Mouse (Mus musculus): ENCODE results near the gene Pfkm. TPM values are rescaled to one million over a fixed set of nuclear protein-coding genes. Genes with fewer than 3 reads are reported as not detected.
A peak's percentile ranks its signal among the peaks of the same experiment; 100 is the strongest.

Gene Pfkm
- polyA plus RNA-seq, 1 experiment from 2014 or later, result 36.3 TPM

DNA sequence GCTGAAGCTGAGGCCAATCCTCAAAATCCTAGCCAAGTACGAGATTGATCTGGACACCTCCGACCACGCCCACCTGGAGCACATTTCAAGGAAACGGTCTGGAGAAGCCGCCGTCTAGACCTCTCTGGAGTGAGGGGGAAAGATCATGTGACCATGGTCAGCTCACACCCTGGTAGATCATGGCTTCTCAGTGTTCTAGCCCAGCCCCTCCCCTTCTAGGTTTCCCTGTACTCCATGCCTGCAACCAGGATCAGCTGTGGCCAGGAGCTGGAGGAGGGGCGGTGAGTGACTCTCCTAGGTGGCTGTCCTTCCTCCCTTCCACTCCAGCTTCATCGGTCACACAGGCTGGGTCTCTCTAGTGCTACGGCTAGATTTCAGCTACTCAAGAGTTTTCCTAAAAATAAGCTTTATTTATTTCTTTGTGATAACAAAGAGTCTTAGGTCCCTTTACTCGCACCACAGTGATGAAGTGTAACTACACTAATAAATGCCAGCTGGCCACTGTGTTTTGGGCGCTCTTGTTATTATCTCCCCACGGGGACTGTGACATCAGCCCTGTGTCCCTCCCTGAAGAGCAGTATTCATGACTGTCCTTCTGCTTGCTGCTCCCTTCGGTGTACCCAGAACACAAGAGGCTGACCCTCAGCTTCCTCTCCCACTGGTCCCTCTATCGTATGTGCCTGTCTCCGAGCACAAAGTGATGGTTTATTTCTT is 39.7 kb downstream of the Pfkm start:
- no peak for DNase-seq (ENCODE audit: low spot score)
- Histone ChIP-seq H3K36me3 (peaks cover 98% of the 10 kb centered on the region), H3K4me1 (no peaks in the 10 kb centered on the region), H3K27ac (replicated peaks) (no peak overlapping the region), H3K27me3 (ENCODE audit: low read depth, poor library complexity, severe bottlenecking) (no peaks in the 10 kb centered on the region), H3K9me3 (replicated peaks) (no peaks in the 10 kb centered on the region), H3K4me3 (no peak overlapping the region)
- WGBS, result 91% methylated on average over 15 of the region's 15 CpGs

DNA sequence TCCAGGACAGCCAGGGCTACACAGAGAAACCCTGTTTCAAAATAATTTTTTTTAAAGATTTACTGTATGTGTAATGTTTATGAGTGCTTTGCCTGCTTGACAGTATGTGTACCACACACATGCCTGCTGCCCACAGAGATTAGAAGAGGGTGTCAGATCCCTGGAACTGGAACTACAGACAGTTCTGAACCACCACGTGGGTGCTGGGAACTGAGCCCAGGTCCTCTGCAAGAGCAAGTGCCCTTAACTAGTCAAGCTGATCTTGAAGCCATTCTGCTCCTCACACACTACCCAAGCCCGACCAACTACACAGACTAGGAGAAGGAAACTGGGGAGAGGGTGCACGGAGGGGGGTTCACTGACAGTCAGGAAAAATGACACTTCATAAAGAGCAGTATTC is 41.1 kb downstream of the Pfkm start:
- Histone ChIP-seq H3K27me3 (ENCODE audit: low read depth, poor library complexity, severe bottlenecking) (no peaks in the 10 kb centered on the region), H3K27ac (replicated peaks) (no peak overlapping the region), H3K9me3 (replicated peaks) (no peaks in the 10 kb centered on the region), H3K36me3 (peaks cover 96% of the 10 kb centered on the region), H3K4me1 (no peaks in the 10 kb centered on the region), H3K4me3 (no peak overlapping the region)
- no peak for DNase-seq (ENCODE audit: low spot score)
- 95% methylated on average over 3 of the region's 3 CpGs for whole genome bisulfite sequencing

DNA sequence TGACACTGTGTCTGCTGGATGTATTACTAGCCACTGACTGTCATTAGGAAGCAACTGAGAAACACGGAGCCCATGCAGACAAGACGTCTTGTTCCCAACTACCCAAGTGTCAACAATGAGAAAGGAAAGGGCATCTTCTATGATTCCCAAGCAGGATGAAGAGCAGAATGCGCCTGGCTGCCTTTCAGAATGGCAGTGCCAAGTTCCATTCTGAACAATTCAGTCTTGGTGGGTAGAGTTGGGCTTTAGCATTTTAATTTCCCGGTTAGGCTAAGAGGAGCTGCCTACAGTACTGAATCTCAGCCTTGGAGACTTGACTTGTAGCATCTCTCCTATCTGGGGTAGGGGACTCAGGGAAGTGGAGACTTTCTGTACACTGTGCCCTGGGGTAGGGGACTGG is 41.6 kb downstream of the Pfkm start:
- 89% methylated on average over 4 of the region's 4 CpGs for WGBS
- Histone ChIP-seq H3K27me3 (ENCODE audit: low read depth, poor library complexity, severe bottlenecking) (no peaks in the 10 kb centered on the region), H3K27ac (replicated peaks) (no peak overlapping the region), H3K4me3 (no peak overlapping the region), H3K36me3 (peaks cover 97% of the 10 kb centered on the region), H3K4me1 (no peaks in the 10 kb centered on the region), H3K9me3 (replicated peaks) (no peaks in the 10 kb centered on the region)
- DNase-seq (ENCODE audit: low spot score), result no peak

DNA sequence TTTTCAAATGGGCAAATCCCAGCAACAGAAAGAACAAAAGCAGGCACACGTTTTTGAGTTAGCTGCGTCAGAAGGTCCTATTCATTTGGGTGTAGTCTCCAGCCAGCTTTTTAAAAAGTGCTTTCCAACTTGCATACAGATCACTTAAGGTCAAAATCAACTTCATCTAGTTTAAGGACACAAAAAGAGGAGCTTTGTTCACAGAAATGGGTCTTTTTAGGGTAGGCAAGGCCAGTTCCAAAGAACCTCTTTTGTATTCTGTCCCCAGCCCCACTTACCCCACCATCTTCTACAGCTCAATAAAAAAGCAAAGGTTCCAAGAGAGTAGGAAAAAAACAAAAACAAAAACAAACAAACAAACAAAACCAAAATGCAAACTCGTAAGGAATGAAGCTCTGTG is 42.3 kb downstream of the Pfkm start:
- Histone ChIP-seq H3K9me3 (replicated peaks) (no peaks in the 10 kb centered on the region), H3K4me3 (no peak overlapping the region), H3K4me1 (no peaks in the 10 kb centered on the region), H3K27ac (replicated peaks) (no peak overlapping the region), H3K36me3 (peaks cover 97% of the 10 kb centered on the region), H3K27me3 (ENCODE audit: low read depth, poor library complexity, severe bottlenecking) (no peaks in the 10 kb centered on the region)
- DNase-seq (ENCODE audit: low spot score), result no peak
- 92% methylated on average over 3 of the region's 3 CpGs for WGBS

DNA sequence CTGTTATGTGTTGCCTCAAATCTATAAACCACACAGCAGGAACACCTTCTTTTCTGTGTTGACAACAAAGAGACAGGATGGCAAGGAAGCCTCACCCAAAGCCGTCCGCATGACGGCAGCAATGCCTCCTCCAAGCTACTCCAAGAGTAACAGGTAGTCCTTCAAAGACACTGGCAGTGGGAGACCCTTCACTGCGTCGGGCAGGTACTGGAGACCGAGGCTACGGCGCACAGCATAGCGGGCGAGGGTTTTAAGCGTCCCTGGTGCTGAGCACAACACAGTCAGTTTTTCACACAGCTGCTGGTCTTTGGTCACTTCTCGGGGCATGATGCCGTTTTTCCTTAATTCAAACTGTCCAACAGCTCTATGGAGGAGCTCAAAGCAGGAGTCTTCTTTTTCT is 43.3 kb downstream of the Pfkm start:
- Histone ChIP-seq H3K27me3 (ENCODE audit: low read depth, poor library complexity, severe bottlenecking) (no peaks in the 10 kb centered on the region), H3K4me1 (no peaks in the 10 kb centered on the region), H3K4me3 (no peak overlapping the region), H3K36me3 (peaks cover 97% of the 10 kb centered on the region), H3K9me3 (replicated peaks) (no peaks in the 10 kb centered on the region), H3K27ac (replicated peaks) (no peak overlapping the region)
- 93% methylated on average over 13 of the region's 13 CpGs for WGBS
- DNase-seq (ENCODE audit: low spot score), result no peak

DNA sequence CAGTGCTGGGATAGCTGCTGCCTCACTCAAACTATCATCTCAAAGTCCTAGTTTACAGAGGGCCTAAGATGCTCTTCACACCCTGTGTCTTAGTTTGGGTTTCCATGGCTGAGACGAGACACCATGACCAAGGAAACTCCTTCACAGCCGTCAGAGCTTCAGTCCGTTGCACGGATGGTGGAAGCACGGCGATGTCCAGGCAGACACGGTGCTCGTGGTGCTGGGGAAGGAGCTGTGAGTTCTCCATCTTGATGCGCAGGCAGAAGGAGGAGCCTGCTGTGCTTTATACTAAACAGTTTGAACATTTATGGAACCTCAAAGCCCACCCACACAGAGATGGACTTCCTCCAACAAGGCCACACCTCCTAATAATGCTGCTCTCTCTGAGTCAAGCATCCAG is 44.5 kb downstream of the Pfkm start:
- DNase-seq (ENCODE audit: low spot score), result no peak
- no peaks in the 10 kb centered on the region for H3K4me1 ChIP-seq
- H3K27ac ChIP-seq (replicated peaks), result no peak overlapping the region
- WGBS, result 97% methylated on average over 9 of the region's 9 CpGs
- H3K27me3 ChIP-seq (ENCODE audit: low read depth, poor library complexity, severe bottlenecking), result no peaks in the 10 kb centered on the region
- H3K9me3 ChIP-seq (replicated peaks), result no peaks in the 10 kb centered on the region
- no peak overlapping the region for H3K4me3 ChIP-seq
- peaks cover 95% of the 10 kb centered on the region for H3K36me3 ChIP-seq

DNA sequence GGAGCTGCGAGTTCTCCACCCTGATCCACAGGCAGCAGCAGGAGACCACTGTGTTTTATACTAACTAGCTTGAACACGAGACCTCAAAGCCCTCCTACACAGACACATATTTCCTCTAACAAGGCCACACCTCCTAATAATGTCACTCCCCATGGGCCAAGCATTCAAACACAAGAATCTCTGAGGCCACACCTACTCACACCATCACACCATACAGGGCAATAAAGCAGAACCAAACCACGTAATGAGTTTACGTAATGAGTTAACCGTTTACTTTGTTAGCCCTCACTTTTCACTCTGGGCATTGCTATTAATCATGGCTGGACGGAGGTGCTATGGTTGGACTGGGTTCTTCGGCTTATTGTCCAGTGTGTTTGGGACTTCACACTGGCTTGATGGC is 47.4 kb downstream of the Pfkm start:
- no peaks in the 10 kb centered on the region for H3K27me3 ChIP-seq (ENCODE audit: low read depth, poor library complexity, severe bottlenecking)
- no peak overlapping the region for H3K4me3 ChIP-seq
- peaks cover 74% of the 10 kb centered on the region for H3K36me3 ChIP-seq
- WGBS, result 90% methylated on average over 7 of the region's 7 CpGs
- H3K4me1 ChIP-seq, result peaks cover 6% of the 10 kb centered on the region
- no peaks in the 10 kb centered on the region for H3K9me3 ChIP-seq (replicated peaks)
- H3K27ac ChIP-seq (replicated peaks), result no peak overlapping the region
- DNase-seq (ENCODE audit: low spot score), result no peak

DNA sequence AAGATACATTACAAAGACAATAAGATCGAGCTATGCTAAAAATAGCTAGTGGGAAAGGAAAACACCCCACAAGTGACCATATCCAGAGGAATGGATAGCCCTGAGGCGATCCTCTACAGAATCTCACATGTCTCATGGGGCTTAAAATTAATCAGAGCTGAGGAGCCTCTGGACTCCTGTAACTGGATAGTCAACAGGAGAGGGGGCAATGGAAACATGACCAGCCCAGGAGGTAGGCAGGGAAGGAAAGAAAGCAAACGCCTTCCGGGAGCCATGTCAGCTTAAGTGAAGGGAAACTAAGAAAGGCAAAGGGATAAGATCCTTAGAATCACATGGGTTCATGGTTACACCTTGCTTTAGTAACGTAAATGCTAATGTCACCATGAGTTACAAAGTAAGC is 48.4 kb downstream of the Pfkm start:
- Histone ChIP-seq H3K27me3 (ENCODE audit: low read depth, poor library complexity, severe bottlenecking) (no peaks in the 10 kb centered on the region), H3K27ac (replicated peaks) (no peak overlapping the region), H3K4me1 (peaks cover 11% of the 10 kb centered on the region), H3K4me3 (no peak overlapping the region), H3K36me3 (peaks cover 63% of the 10 kb centered on the region), H3K9me3 (replicated peaks) (no peaks in the 10 kb centered on the region)
- 93% methylated on average over 5 of the region's 5 CpGs for WGBS
- no peak for DNase-seq (ENCODE audit: low spot score)

DNA sequence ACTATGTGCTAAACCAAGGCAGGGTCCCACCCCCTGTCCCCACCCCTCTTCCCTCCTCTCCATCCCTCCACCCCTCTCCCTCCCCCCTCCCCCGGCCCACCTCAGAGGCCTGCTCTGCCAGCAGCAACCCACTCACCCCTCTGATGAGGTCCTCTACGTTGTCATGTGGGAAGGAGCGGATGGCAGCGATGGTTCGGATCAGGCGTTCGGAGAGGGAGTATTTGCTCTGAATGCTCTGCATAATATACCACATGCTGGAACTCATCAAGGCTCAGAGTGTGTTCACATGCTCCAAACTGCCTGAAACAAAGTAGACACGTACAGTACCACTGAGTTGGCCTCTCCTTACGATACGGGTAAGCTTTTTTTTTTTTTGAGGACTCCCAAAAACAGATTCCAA is 50.1 kb downstream of the Pfkm start:
- WGBS, result 86% methylated on average over 10 of the region's 10 CpGs
- peaks cover 47% of the 10 kb centered on the region for H3K36me3 ChIP-seq
- DNase-seq (ENCODE audit: low spot score), result no peak

DNA sequence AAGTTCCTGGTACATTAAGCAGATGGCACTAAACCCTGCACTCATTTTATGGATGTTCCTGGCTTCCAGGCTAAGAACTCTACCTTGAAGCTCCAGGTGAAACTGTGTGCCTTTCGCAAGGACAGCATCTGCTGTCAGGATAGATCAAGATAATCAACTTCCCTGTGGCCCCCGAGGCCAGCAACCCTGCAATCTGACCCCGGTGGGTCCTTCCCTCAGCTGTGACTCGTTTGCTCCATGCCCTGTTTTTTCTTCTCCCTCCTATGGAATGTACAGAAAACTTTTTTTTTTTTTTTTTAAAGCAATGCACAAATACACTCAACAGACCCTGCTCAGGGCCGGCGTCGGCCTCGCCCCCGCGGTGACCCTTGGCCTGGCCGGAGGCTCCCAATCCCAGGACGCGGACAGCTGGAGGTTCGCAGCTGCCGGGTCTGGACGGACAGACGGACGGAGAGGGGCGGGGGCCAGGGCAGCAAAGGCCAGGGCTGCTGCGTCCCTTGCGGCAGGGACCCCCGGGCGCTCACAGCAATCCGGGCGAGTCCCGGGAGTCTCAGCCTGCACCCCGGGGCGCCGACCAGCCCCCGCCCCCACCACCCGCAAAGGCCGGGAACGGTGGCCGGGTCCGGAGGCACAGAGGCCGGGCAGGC is 52.6 kb downstream of the Pfkm start:
- Histone ChIP-seq H3K27ac (replicated peaks) (peak overlapping the region; percentile 94), H3K36me3 (peaks cover 25% of the 10 kb centered on the region), H3K9me3 (replicated peaks) (no peaks in the 10 kb centered on the region), H3K4me1 (peaks cover 16% of the 10 kb centered on the region), H3K4me3 (peak overlapping the region; percentile 98), H3K27me3 (ENCODE audit: low read depth, poor library complexity, severe bottlenecking) (no peaks in the 10 kb centered on the region)
- DNase-seq (ENCODE audit: low spot score), result peak; percentile 56
- WGBS, result under 1% methylated on average over 36 of the region's 36 CpGs

More for the DNA sequence above, 50.1 kb downstream of the Pfkm start:
- Histone ChIP-seq H3K4me1 (peaks cover 16% of the 10 kb centered on the region), H3K9me3 (replicated peaks) (no peaks in the 10 kb centered on the region), H3K27ac (replicated peaks) (no peak overlapping the region), H3K4me3 (no peak overlapping the region), H3K27me3 (ENCODE audit: low read depth, poor library complexity, severe bottlenecking) (no peaks in the 10 kb centered on the region)

DNA sequence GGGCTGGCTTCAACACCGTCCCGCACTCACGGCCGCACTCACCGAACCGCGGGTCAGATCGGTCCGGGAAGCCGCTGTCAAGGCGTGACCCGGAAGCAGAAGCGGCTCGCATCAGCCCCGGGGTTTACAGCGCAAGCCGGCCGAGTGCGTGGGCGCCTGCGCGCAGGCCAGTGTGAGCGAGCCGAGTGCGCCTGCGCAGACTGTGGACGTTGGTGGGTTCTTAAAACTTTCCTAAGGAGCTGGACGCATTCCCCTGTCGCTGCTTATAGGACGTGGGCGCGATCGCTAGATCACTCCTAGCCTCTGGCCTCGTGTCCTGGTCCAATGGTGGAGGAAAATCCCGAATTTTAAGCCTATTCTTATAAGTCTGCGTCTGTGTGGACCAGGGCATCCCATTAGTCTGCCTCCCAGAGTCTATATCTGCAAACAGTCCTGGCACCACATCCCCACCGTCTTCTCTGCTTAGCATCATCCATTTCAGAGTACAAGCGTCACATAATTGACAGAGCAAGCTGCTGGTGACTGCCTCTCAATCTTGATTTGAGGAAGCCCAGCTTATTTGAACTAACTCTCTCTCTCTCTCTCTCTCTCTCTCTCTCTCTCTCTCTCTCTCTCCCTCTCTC is 53.3 kb downstream of the Pfkm start:
- Histone ChIP-seq H3K27me3 (ENCODE audit: low read depth, poor library complexity, severe bottlenecking) (no peaks in the 10 kb centered on the region), H3K9me3 (replicated peaks) (no peaks in the 10 kb centered on the region), H3K36me3 (peaks cover 18% of the 10 kb centered on the region), H3K4me1 (peaks cover 16% of the 10 kb centered on the region), H3K4me3 (peak overlapping the region; percentile 98), H3K27ac (replicated peaks) (peak overlapping the region; percentile 94)
- peak; percentile 94 for DNase-seq (ENCODE audit: low spot score)
- WGBS, result under 1% methylated on average over 38 of the region's 38 CpGs

DNA sequence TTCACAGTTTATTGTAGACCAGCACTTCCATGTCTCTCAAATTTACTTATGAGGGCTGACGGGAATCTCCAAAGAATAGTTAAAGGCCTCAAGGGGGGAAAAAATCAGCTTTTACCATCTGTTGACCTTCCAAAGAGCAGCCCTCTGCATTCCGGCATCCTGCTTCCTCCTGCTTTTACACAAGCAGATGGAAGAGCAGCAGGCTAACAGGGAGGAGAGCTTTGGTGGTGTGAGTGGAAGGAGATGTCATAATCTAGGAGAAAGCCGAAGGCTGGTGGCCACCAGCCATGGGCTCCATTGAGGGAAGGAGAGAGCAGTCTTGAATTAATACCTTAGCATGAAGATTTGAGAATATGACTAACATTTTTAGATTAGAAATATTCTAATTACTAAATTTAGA is 56.0 kb downstream of the Pfkm start:
- no peaks in the 10 kb centered on the region for H3K27me3 ChIP-seq (ENCODE audit: low read depth, poor library complexity, severe bottlenecking)
- H3K27ac ChIP-seq (replicated peaks), result no peak overlapping the region
- peaks cover 16% of the 10 kb centered on the region for H3K4me1 ChIP-seq
- no peaks in the 10 kb centered on the region for H3K9me3 ChIP-seq (replicated peaks)
- H3K36me3 ChIP-seq, result no peaks in the 10 kb centered on the region
- WGBS, result 88% methylated on average over 3 of the region's 3 CpGs
- no peak overlapping the region for H3K4me3 ChIP-seq
- DNase-seq (ENCODE audit: low spot score), result no peak

DNA sequence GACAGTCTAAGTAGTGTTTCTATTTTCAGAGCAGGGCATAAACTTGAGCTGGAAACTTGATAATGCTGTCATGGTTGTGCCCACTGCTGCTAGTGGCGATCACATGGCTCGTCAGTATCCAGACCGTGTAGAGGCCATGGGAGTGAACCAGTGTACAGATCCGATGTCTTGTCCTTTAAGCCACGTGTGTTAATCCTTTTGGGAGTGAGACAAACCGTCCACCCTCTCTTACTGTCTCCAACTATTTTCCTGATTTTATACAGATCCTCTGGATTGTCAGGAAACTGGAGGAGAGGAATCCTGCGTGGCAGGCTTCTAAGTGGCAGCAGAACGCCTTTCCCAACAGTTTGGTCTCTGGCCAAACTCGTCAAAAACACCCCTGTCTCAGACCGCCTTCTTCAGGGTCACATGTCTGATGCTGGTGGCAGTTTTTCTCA is 56.8 kb downstream of the Pfkm start:
- no peaks in the 10 kb centered on the region for H3K9me3 ChIP-seq (replicated peaks)
- 83% methylated on average over 10 of the region's 10 CpGs for WGBS
- no peak for DNase-seq (ENCODE audit: low spot score)
- H3K4me1 ChIP-seq, result peaks cover 18% of the 10 kb centered on the region
- no peak overlapping the region for H3K4me3 ChIP-seq
- no peak overlapping the region for H3K27ac ChIP-seq (replicated peaks)
- no peaks in the 10 kb centered on the region for H3K27me3 ChIP-seq (ENCODE audit: low read depth, poor library complexity, severe bottlenecking)
- no peaks in the 10 kb centered on the region for H3K36me3 ChIP-seq

Data from midbrain, embryonic 10.5 days (tissue).